Mouse (Mus musculus): ENCODE measurements at regions not wholly inside any gene's neighbourhood (a gene's known extent, or its start where the extent isn't known, plus 50 kb on each side); places are given as distances from the start of the nearest gene placed in this dataset.

DNA sequence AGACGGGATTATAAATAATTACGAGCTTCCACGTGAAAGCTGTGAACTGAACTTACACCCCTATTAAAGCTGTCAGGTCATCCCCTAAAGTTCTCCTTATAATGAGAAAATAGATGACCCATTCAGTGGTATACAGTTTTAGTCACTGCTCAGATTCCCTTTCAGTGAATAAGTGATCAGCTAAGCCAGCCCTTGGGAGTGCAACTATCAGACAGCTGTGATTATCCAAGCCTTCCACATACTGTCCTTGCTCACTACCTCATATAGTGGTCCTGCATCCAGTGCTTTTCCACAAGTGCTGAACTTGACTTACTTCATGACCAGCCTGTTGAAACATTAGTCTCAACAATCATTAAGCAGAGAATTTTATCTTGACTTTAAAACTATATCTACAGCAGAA lies 131.2 kb upstream of the Tle1 start:
- DNase-seq (ENCODE audit: low spot score): no peak

DNA sequence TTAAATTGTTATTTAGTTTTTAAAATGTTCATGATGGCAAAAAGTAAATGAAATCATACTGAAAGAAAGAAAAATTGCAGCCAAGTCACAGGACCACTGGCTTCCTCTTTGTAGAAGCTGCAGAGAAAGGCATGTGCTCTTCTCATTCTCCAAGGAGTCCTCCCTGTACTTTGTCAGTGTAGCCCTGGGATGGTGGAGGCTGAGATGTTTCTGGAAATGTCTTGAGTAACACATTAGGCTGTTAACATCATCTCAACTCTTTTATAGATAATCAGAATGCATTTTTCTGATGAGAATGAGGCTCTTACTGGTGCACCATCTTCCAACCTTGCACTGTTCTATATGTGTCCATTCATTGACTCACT lies 128.3 kb upstream of the Tle1 start:
- no peak for DNase-seq (ENCODE audit: low spot score)

DNA sequence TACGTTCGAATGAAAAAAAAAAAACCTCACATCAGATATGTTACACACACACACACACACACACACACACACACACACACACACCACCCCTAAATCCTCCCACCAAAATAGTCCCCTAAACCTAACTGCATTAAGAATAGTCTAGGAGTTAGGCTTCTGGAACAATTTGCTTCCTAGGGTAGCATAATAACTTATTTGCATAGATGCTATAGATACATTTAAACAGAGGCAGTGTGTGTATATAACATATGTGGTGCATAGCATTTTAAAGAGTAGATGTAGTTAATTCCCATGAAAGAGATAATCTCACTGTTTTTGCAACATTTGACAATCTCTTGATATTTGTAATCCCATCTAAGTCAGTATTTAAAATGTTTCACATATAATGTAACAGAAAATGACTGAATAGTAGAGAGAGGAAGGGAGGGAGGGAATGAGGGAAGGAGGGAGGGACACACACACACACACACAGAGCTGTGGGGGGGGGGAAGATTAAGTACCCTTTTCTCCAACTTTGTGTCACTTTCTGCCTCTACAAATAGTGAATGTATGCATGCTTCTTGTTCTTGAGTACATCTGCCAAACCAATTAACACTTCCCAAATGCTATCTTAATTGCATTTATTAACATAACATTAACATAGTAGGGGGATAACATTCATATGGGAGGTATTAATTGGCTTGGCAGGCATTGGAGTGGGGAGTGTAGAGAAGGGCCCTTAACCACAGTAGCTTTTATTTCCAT lies 127.7 kb upstream of the Tle1 start:
- no peak for DNase-seq (ENCODE audit: low spot score)

DNA sequence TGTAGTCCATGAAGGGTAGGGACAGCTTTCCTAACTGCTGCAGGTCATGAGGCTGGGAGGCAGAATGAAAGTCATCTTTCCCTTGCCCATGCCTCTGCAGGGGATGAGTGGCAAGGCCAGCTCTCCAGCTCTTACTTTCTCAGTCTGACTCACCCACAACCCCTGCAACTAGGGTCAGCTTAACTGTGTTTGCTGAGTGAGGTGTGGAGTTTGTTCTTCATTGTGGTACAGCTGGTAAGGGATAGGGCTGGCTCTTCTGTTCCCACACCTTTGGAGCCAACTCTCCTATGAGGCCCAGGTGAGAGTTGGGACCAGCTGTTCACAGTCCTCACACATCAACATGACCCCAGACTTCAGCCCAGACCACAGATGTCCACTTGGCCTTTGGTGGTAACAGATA lies 124.2 kb upstream of the Tle1 start:
- no peak for DNase-seq (ENCODE audit: low spot score)

DNA sequence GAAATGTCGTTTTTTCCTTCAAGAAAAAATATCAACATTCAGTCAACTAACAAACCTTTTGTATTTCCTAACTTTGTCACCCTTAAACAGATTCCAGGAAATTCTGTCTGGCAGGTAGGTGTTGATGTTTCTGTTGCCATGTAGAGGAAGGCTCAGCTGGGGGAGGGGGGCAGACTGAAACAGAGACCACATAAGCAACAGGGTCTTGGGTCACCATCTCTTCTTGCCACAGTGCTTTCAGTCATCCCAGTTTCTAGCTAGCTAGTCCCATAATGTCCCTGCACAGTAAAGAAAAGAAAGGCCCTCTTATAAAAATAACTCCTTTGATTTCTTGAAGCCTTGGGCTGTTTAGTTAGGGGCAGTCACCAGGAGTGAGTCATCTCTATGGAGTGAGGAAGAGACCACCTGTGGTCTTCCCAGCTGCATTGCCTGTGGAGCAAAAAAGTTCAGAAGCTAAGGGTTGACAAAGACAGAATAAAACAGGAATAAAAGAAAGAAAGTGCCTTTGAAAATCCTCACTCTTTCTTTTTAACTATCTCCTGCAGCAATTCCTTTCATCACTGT lies 84.5 kb upstream of the Tle1 start:
- no peak for DNase-seq (ENCODE audit: low spot score)

DNA sequence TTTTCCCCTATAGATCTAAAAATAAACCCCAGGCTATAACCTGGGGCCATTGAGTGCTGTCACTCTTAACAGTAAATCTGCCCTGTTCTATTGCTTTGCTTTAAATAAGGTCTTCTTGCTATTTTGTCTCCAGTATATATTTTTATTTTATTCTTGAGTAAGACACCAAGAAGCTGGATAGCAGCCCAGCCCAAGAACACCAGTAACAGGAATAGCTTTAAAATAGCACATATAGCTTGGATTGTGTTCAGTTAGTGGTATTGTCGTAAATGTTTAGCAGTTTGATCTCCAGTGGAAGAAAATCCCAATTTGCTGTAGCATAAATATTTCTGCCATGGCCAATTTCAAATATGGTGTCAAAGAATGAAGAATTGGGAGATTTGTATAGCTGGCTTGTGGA lies 49.8 kb upstream of the Tle1 start:
- no peak for DNase-seq (ENCODE audit: low spot score)

Measured in ovary, postnatal 14 days (tissue).